Mouse (Mus musculus) liver, embryonic 15.5 days (tissue): ENCODE results near the gene Kbtbd8. TPM values are rescaled to one million over a fixed set of nuclear protein-coding genes. Genes with fewer than 3 reads are reported as not detected.

ENCODE experiments used
- ATAC-seq: fragments of 200-750 bp; cut with Nextera tagmentation; 2 replicates; pipeline ENCODE4 v1.8.0; 2017; ENCODE audit warnings: moderate number of reproducible peaks, mild to moderate bottlenecking, moderate library complexity; ENCODE audit not compliant: insufficient read depth
- H3K27ac ChIP-seq: fragments of 300-500 bp; sonication (generic); replicated peaks from 2 replicates; pipeline ENCODE4 v1.5.1; 2015; ENCODE audit warnings: mild to moderate bottlenecking, inconsistent platforms
- H3K27me3 ChIP-seq: fragments of 300-500 bp; sonication (generic); 2 replicates; pipeline ENCODE4 v1.6.1; 2015; ENCODE audit warnings: mild to moderate bottlenecking, inconsistent platforms
- H3K36me3 ChIP-seq: fragments of 300-500 bp; sonication (generic); replicated peaks from 2 replicates; pipeline ENCODE4 v1.6.1; 2015; ENCODE audit warnings: moderate library complexity, mild to moderate bottlenecking, inconsistent platforms
- H3K4me1 ChIP-seq: fragments of 300-500 bp; sonication (generic); replicated peaks from 2 replicates; pipeline ENCODE4 v1.6.1; 2015; ENCODE audit warnings: inconsistent platforms
- H3K4me2 ChIP-seq: fragments of 300-500 bp; sonication (generic); 2 replicates; pipeline ENCODE4 v1.6.1; 2015; ENCODE audit warnings: moderate library complexity, mild to moderate bottlenecking, inconsistent platforms
- H3K4me3 ChIP-seq: fragments of 300-500 bp; sonication (generic); replicated peaks from 2 replicates; pipeline ENCODE4 v1.5.1; 2015; ENCODE audit warnings: mild to moderate bottlenecking, inconsistent platforms
- H3K9ac ChIP-seq: fragments of 300-500 bp; sonication (generic); 2 replicates; pipeline ENCODE4 v1.6.1; 2015; ENCODE audit warnings: moderate library complexity, mild to moderate bottlenecking, inconsistent platforms
- H3K9me3 ChIP-seq: fragments of 300-500 bp; sonication (generic); replicated peaks from 2 replicates; pipeline ENCODE4 v1.6.1; 2016; ENCODE audit warnings: inconsistent platforms
- WGBS: fragments of 180-500 bp; shearing (Covaris S2); methylation state at CpG from one replicate; pipeline ENCODE4 v1.1.7; 2015; ENCODE audit warnings: mixed read lengths; ENCODE audit not compliant: insufficient replicate concordance; 5-methylcytosine and 5-hydroxymethylcytosine counted together
- polyA plus RNA-seq: library from polyadenylated mRNA; unstranded; fragments of >200 nt; fragmentation: Nextera tagmentation; extraction: Ambion mirVana; gene quantifications from 2 replicates; pipeline ENCODE4 v1.2.1, GENCODE M21; 2015

Kbtbd8 gene
- polyA plus RNA-seq, 1 experiment from 2014 or later, result 2.7 TPM

GRCm38 (mm10) chr6:95174311-95175143 lies 57.5 kb downstream of the Kbtbd8 start:
- H3K27me3 ChIP-seq, result no peaks in the 10 kb centered on the region
- ATAC-seq, result no peak
- WGBS, result 65% methylated on average over 9 of the region's 9 CpGs
- no peaks in the 10 kb centered on the region for H3K36me3 ChIP-seq
- no peak overlapping the region for H3K4me3 ChIP-seq
- no peak overlapping the region for H3K4me2 ChIP-seq
- no peak overlapping the region for H3K9ac ChIP-seq
- no peak overlapping the region for H3K27ac ChIP-seq
- H3K9me3 ChIP-seq, result no peaks in the 10 kb centered on the region
- no peaks in the 10 kb centered on the region for H3K4me1 ChIP-seq

Other genes with a start within 250 kb of the Kbtbd8 start
- gene Gm10234, start 204.9 kb downstream of the Kbtbd8 start, polyA plus RNA-seq, result not detected in 2 replicates